Mouse (Mus musculus) hindbrain, embryonic 11.5 days (tissue): ENCODE measurements around the gene Aunip. TPM values are rescaled to one million over a fixed set of nuclear protein-coding genes. Genes with fewer than 3 reads are reported as not detected.
A peak's percentile ranks its signal among the peaks of the same experiment; 100 is the strongest.

ENCODE experiments used
- ATAC-seq: fragments of 200-750 bp; cut with Nextera tagmentation; 2 replicates; pipeline ENCODE4 v1.8.0; 2017; ENCODE audit warnings: mild to moderate bottlenecking, moderate TSS enrichment, moderate library complexity; ENCODE audit not compliant: low FRiP score
- DNase-seq: peaks from one replicate; pipeline ENCODE4 v3.0.0-alpha.2; 2015; ENCODE audit warnings: low spot score
- H3K27ac ChIP-seq: fragments of 300-500 bp; sonication (generic); 2 replicates; pipeline ENCODE4 v1.5.1; 2014; ENCODE audit warnings: mild to moderate bottlenecking, low read depth, low read length
- H3K27me3 ChIP-seq: fragments of 300-500 bp; sonication (generic); 2 replicates; pipeline ENCODE4 v1.6.1; 2014; ENCODE audit warnings: mild to moderate bottlenecking, low read length, moderate library complexity, mixed read lengths; ENCODE audit not compliant: control insufficient read depth, insufficient read depth
- H3K36me3 ChIP-seq: fragments of 300-500 bp; sonication (generic); 2 replicates; pipeline ENCODE4 v1.6.1; 2014; ENCODE audit warnings: mild to moderate bottlenecking, low read length, moderate library complexity, mixed read lengths; ENCODE audit not compliant: control insufficient read depth, insufficient read depth
- H3K4me1 ChIP-seq: fragments of 300-500 bp; sonication (generic); replicated peaks from 2 replicates; pipeline ENCODE4 v1.6.1; 2014; ENCODE audit warnings: low read length, mixed read lengths; ENCODE audit not compliant: control insufficient read depth, insufficient read depth
- H3K4me2 ChIP-seq: fragments of 300-500 bp; sonication (generic); replicated peaks from 2 replicates; pipeline ENCODE4 v1.6.1; 2014; ENCODE audit warnings: mild to moderate bottlenecking, low read depth, low read length
- H3K4me3 ChIP-seq: fragments of 300-500 bp; sonication (generic); 2 replicates; pipeline ENCODE4 v1.5.1; 2014; ENCODE audit warnings: low read depth, low read length
- H3K9ac ChIP-seq: fragments of 300-500 bp; sonication (generic); 2 replicates; pipeline ENCODE4 v1.6.1; 2014; ENCODE audit warnings: low read depth, low read length
- H3K9me3 ChIP-seq: fragments of 300-500 bp; sonication (generic); 2 replicates; pipeline ENCODE4 v1.6.1; 2016; ENCODE audit warnings: low read length; ENCODE audit not compliant: control insufficient read depth
- WGBS: fragments of 180-500 bp; shearing (Covaris S2); extraction: QIAGEN DNeasy Blood & Tissue Kit; methylation state at CpG from one replicate; pipeline ENCODE4 v1.1.7; 2014; 5-methylcytosine and 5-hydroxymethylcytosine counted together
- polyA plus RNA-seq: library from polyadenylated mRNA; unstranded; fragments of >200 nt; fragmentation: Nextera tagmentation; extraction: Ambion mirVana; gene quantifications from 2 replicates; pipeline ENCODE4 v1.2.1, GENCODE M21; 2014

The Aunip gene
- polyA plus RNA-seq, 1 experiment from 2014 or later = 4.4 TPM

GRCm38 (mm10) chr4:134469341-134469796 lies 41.4 kb upstream of the Aunip start:
- H3K4me2 ChIP-seq = peak overlapping the region; percentile 95
- H3K9me3 ChIP-seq = no peaks in the 10 kb centered on the region
- ATAC-seq (peak; percentile 36), DNase-seq (peak; percentile 60)
- H3K27ac ChIP-seq = peak overlapping the region; percentile 98
- WGBS = 11% methylated on average over 6 of the region's 6 CpGs
- H3K4me3 ChIP-seq = peak overlapping the region; percentile 96
- 0 out of 2 replicates have a peak, but pooled peaks cover 3% of the 10 kb centered on the region for H3K4me1 ChIP-seq
- no peaks in the 10 kb centered on the region for H3K27me3 ChIP-seq
- H3K36me3 ChIP-seq = peaks cover 14% of the 10 kb centered on the region
- H3K9ac ChIP-seq = peak overlapping the region; percentile 99

DNA sequence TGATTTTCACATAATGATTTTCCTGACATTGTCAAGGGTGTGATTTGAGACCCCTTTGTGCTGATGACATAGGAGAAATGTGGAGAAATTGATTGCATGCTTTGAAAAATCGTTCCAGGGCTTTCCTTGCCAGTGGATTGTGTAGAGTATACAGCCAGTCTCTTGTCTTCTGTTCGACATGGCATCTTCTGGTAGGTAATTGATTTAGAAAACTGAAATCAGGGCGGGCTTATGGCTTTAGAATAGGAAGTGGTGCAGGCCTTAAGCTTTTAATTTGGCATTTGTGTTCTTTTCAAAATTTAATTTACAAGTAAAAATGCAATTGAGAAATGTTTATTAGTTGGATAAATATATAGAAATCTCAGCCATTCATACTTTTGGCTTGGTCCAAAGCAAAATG lies 40.8 kb upstream of the Aunip start:
- Histone ChIP-seq H3K4me1 (0 out of 2 replicates have a peak, but pooled peaks cover 3% of the 10 kb centered on the region), H3K9ac (peak overlapping the region; percentile 99), H3K27me3 (no peaks in the 10 kb centered on the region), H3K4me3 (peak overlapping the region; percentile 96), H3K4me2 (peak overlapping the region; percentile 95), H3K36me3 (peaks cover 17% of the 10 kb centered on the region), H3K9me3 (no peaks in the 10 kb centered on the region), H3K27ac (peak overlapping the region; percentile 98)
- 59% methylated on average over 3 of the region's 3 CpGs for WGBS
- ATAC-seq = no peak
- no peak for DNase-seq

- Histone ChIP-seq H3K4me2 (peak overlapping the region; percentile 95), H3K9ac (no peak overlapping the region), H3K27me3 (no peaks in the 10 kb centered on the region), H3K27ac (no peak overlapping the region), H3K9me3 (no peaks in the 10 kb centered on the region), H3K4me1 (0 out of 2 replicates have a peak, but pooled peaks cover 3% of the 10 kb centered on the region), H3K4me3 (no peak overlapping the region), H3K36me3 (peaks cover 20% of the 10 kb centered on the region)
- no peak for ATAC-seq
- DNase-seq = no peak
These were observed 39.3 kb upstream of the Aunip start for GRCm38 (mm10) chr4:134471469-134471868.

DNA sequence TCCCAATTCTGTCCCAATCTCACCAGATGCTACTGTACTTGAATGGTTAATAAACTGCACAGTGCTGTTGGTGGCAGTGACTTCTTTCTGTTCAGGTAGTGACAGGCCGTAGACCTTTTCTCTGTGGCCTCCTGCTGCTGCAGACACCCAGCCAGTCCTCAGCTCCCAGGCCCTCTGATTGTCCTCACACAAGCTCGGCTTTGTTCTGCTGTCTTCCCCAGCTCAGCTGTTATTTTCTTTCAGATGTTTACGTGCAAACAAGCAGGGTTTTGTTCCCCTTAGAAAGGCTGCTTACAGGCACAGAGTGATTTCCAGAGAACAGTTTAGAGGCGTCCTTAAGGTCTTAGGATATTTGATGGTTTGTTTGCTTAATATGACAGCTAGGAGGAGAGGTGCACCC lies 37.0 kb upstream of the Aunip start:
- no peaks in the 10 kb centered on the region for H3K9me3 ChIP-seq
- no peaks in the 10 kb centered on the region for H3K27me3 ChIP-seq
- peak overlapping the region; percentile 42; the same call in 1 of the 2 replicates for H3K27ac ChIP-seq
- DNase-seq (no peak), ATAC-seq (no peak)
- no peak overlapping the region for H3K4me2 ChIP-seq
- H3K36me3 ChIP-seq = peaks cover 20% of the 10 kb centered on the region
- no peak overlapping the region for H3K9ac ChIP-seq
- 67% methylated on average over 4 of the region's 4 CpGs for WGBS
- H3K4me3 ChIP-seq = no peak overlapping the region
- H3K4me1 ChIP-seq = no peaks in the 10 kb centered on the region

DNA sequence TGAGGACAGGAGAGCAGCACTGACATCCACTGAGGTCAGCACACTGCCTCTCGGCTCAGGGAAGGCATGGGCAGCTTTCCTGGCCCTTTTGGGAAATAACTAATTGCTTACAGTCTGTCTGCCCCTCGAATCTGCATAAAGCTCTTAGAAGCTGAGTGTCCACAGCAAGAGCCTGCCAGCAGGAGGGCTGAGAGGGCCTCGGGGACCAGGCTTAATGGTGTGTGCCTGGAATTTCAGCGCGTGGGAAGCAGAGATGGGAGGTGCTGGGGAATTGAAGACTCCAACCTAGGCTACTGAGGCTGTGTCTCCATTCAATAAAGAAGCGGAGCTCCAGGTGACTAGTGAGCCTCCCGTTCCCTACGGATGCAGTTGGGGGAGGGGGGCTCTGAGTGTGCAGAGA lies 36.6 kb upstream of the Aunip start:
- peaks cover 20% of the 10 kb centered on the region for H3K36me3 ChIP-seq
- H3K27me3 ChIP-seq = no peaks in the 10 kb centered on the region
- peak overlapping the region; percentile 42 for H3K27ac ChIP-seq
- DNase-seq (no peak), ATAC-seq (no peak)
- H3K9ac ChIP-seq = no peak overlapping the region
- no peak overlapping the region for H3K4me3 ChIP-seq
- WGBS = 64% methylated on average over 8 of the region's 8 CpGs
- H3K4me1 ChIP-seq = no peaks in the 10 kb centered on the region
- H3K9me3 ChIP-seq = no peaks in the 10 kb centered on the region
- H3K4me2 ChIP-seq = no peak overlapping the region

- ATAC-seq (no peak), DNase-seq (no peak)
- no peak overlapping the region for H3K4me2 ChIP-seq
- no peak overlapping the region for H3K9ac ChIP-seq
- WGBS = 94% methylated on average over 8 of the region's 8 CpGs
- H3K4me1 ChIP-seq = no peaks in the 10 kb centered on the region
- no peaks in the 10 kb centered on the region for H3K9me3 ChIP-seq
- H3K4me3 ChIP-seq = no peak overlapping the region
- H3K36me3 ChIP-seq = peaks cover 14% of the 10 kb centered on the region; the same call in 1 of the 2 replicates
- no peaks in the 10 kb centered on the region for H3K27me3 ChIP-seq
- H3K27ac ChIP-seq = no peak overlapping the region
These were observed 33.9 kb upstream of the Aunip start for GRCm38 (mm10) chr4:134476899-134477298.

DNA sequence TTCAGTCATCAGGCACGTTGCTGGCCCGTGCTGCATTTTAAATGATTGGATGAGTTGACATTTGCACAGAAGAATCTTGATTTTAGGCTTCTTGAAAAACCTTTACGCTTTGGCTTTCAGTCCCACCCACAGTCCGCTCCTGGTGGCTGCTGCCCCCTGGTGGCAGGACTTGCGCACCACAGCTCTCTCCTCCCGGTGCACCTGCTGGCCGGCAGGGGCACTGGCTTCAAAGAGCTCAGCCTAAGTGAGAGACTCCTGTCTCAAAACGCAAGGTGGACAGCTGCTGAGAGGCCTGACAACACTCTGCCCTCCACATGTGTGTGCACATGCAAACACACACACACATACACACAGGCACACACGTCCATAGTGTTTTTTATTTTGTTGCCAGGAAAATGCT lies 32.8 kb upstream of the Aunip start:
- H3K27ac ChIP-seq = no peak overlapping the region

DNA sequence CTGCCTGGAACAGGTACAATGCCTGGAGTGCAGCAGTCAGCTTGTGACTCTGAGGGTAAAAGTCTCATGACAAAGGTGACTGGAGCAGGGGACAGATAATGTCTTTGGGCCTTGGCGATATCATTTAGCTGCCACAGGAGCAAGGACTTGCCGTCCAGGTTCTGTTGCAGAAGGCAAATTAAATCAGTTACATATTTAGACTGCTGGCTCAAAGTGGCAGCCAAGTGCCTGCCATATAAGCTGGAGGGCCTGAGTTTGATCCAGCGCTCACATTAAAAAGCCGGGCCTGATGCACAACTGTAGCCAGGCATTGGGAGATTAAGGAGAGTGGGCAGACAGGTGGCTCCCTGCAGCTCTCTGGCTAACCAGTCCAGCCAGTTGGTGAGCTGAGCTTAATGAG lies 31.0 kb upstream of the Aunip start:
- Histone ChIP-seq H3K9ac (no peak overlapping the region), H3K36me3 (0 out of 2 replicates have a peak, but pooled peaks cover 4% of the 10 kb centered on the region), H3K4me2 (no peak overlapping the region), H3K4me3 (no peak overlapping the region), H3K9me3 (no peaks in the 10 kb centered on the region), H3K27me3 (no peaks in the 10 kb centered on the region), H3K27ac (no peak overlapping the region), H3K4me1 (no peaks in the 10 kb centered on the region)
- WGBS = 82% methylated on average over 4 of the region's 4 CpGs
- ATAC-seq = no peak
- DNase-seq = no peak

More for the DNA sequence above, 32.8 kb upstream of the Aunip start:
- DNase-seq (peak; percentile 94), ATAC-seq (peak; percentile 54)
- no peaks in the 10 kb centered on the region for H3K27me3 ChIP-seq
- no peak overlapping the region for H3K9ac ChIP-seq
- no peak overlapping the region for H3K4me3 ChIP-seq
- H3K4me2 ChIP-seq = no peak overlapping the region
- no peaks in the 10 kb centered on the region for H3K4me1 ChIP-seq
- WGBS = 9% methylated on average over 9 of the region's 9 CpGs
- peaks cover 10% of the 10 kb centered on the region; the same call in 1 of the 2 replicates for H3K36me3 ChIP-seq
- no peaks in the 10 kb centered on the region for H3K9me3 ChIP-seq

- H3K4me2 ChIP-seq = no peak overlapping the region
- no peaks in the 10 kb centered on the region for H3K4me1 ChIP-seq
- H3K27me3 ChIP-seq = no peaks in the 10 kb centered on the region
- peak; percentile 87 for DNase-seq
- no peak overlapping the region for H3K9ac ChIP-seq
- no peaks in the 10 kb centered on the region for H3K9me3 ChIP-seq
- no peak for ATAC-seq
- H3K36me3 ChIP-seq = no peaks in the 10 kb centered on the region
- no peak overlapping the region for H3K27ac ChIP-seq
- no peak overlapping the region for H3K4me3 ChIP-seq
- WGBS = 27% methylated on average over 6 of the region's 6 CpGs
These were observed 29.9 kb upstream of the Aunip start for GRCm38 (mm10) chr4:134480864-134481263.
